Mouse (Mus musculus) small intestine, adult 2 months (tissue): ENCODE measurements around the gene Rpa1. TPM values are rescaled to one million over a fixed set of nuclear protein-coding genes. Genes with fewer than 3 reads are reported as not detected.

Experiments used
- H3K27ac ChIP-seq: fragments of 200-500 bp; 2 replicates; pipeline ENCODE4 v1.5.1; 2012; ENCODE audit warnings: low read depth, low read length, control low read depth, inconsistent platforms; ENCODE audit not compliant: insufficient read depth
- H3K27me3 ChIP-seq: fragments of 200-500 bp; 2 replicates; pipeline ENCODE4 v1.6.1; 2012; ENCODE audit warnings: mild to moderate bottlenecking, moderate library complexity, low read length, inconsistent platforms; ENCODE audit not compliant: control insufficient read depth, insufficient read depth
- H3K36me3 ChIP-seq: fragments of 200-500 bp; 2 replicates; pipeline ENCODE4 v1.6.1; 2012; ENCODE audit warnings: mild to moderate bottlenecking, low read length, control low read depth, inconsistent platforms; ENCODE audit not compliant: control insufficient read depth, insufficient read depth
- H3K4me1 ChIP-seq: fragments of 200-500 bp; 2 replicates; pipeline ENCODE4 v1.6.1; 2012; ENCODE audit warnings: low read length, inconsistent platforms, mixed read lengths; ENCODE audit not compliant: control insufficient read depth, insufficient read depth, insufficient read length
- H3K4me3 ChIP-seq: fragments of 200-500 bp; 2 replicates; pipeline ENCODE4 v1.5.1; 2012; ENCODE audit warnings: low read depth, mild to moderate bottlenecking, control low read depth, inconsistent platforms, low read length, moderate library complexity
- CTCF ChIP-seq: fragments of 200-500 bp; IDR thresholded peaks from 2 replicates; pipeline ENCODE4 v1.5.1; 2012; ENCODE audit warnings: low read depth, mild to moderate bottlenecking, control low read depth, inconsistent platforms, low read length, moderate library complexity, mixed read lengths; ENCODE audit not compliant: insufficient replicate concordance, insufficient read length; ENCODE audit errors: extremely low read depth
- POLR2A ChIP-seq: fragments of 200-500 bp; IDR thresholded peaks from 2 replicates; pipeline ENCODE4 v1.6.1; 2012; ENCODE audit warnings: low read depth, mild to moderate bottlenecking, control low read depth, inconsistent platforms, low read length, moderate library complexity
- WGBS: fragments of 180-500 bp; shearing (Covaris S2); methylation state at CpG from one replicate; pipeline ENCODE4 v1.1.7; 2018; 5-methylcytosine and 5-hydroxymethylcytosine counted together
- polyA plus RNA-seq: library from polyadenylated mRNA; depleted of rRNA; stranded (reverse); fragments of >200 nt; gene quantifications from 2 replicates; pipeline ENCODE4 v1.2.3, GENCODE M21; 2012

Gene Rpa1
- polyA plus RNA-seq, 1 experiment: 8.7 TPM

- H3K27ac ChIP-seq: peak overlapping the region; percentile 54
- WGBS: 38% methylated on average over 10 of the region's 10 CpGs
- TF ChIP-seq CTCF (no peak), POLR2A (no peak)
- 0 out of 2 replicates have a peak, but pooled peaks cover 2% of the 10 kb centered on the region for H3K36me3 ChIP-seq
- H3K4me3 ChIP-seq: peak overlapping the region; percentile 88
- 0 out of 2 replicates have a peak, but pooled peaks cover 2% of the 10 kb centered on the region for H3K4me1 ChIP-seq
- H3K27me3 ChIP-seq: no peaks in the 10 kb centered on the region
Measured at GRCm38 (mm10) chr11:75348890-75349261, 752 bp upstream of the Rpa1 start.

GRCm38 (mm10) chr11:75347596-75347995 lies 528 bp downstream of the Rpa1 start:
- no peak for TF ChIP-seq CTCF
- TF ChIP-seq POLR2A: no peak
- under 1% methylated on average over 10 of the region's 10 CpGs for WGBS
- H3K27ac ChIP-seq: no peak overlapping the region; the same call in 1 of the 2 replicates
- H3K36me3 ChIP-seq: no peaks in the 10 kb centered on the region
- H3K4me3 ChIP-seq: peak overlapping the region; percentile 88
- 0 out of 2 replicates have a peak, but pooled peaks cover 2% of the 10 kb centered on the region for H3K4me1 ChIP-seq
- H3K27me3 ChIP-seq: no peaks in the 10 kb centered on the region

- no peak overlapping the region; the same call in 1 of the 2 replicates for H3K27ac ChIP-seq
- TF ChIP-seq CTCF (no peak), POLR2A (no peak)
- peak overlapping the region; percentile 44; the same call in 1 of the 2 replicates for H3K4me3 ChIP-seq
- H3K4me1 ChIP-seq: 0 out of 2 replicates have a peak, but pooled peaks cover 2% of the 10 kb centered on the region
- H3K36me3 ChIP-seq: no peaks in the 10 kb centered on the region
- H3K27me3 ChIP-seq: no peaks in the 10 kb centered on the region
- WGBS: 18% methylated on average over 10 of the region's 10 CpGs
Measured at GRCm38 (mm10) chr11:75347188-75347585, 937 bp downstream of the Rpa1 start.

GRCm38 (mm10) chr11:75346556-75347187 lies 1.5 kb downstream of the Rpa1 start:
- Histone ChIP-seq H3K27ac (no peak overlapping the region), H3K27me3 (no peaks in the 10 kb centered on the region), H3K4me1 (0 out of 2 replicates have a peak, but pooled peaks cover 2% of the 10 kb centered on the region), H3K36me3 (no peaks in the 10 kb centered on the region), H3K4me3 (no peak overlapping the region)
- no peak for TF ChIP-seq CTCF
- TF ChIP-seq POLR2A: no peak
- 51% methylated on average over 4 of the region's 4 CpGs for WGBS

- H3K27ac ChIP-seq: peak overlapping the region; percentile 43; the same call in 1 of the 2 replicates
- TF ChIP-seq POLR2A (no peak), CTCF (no peak)
- no peaks in the 10 kb centered on the region for H3K27me3 ChIP-seq
- 0 out of 2 replicates have a peak, but pooled peaks cover 2% of the 10 kb centered on the region for H3K4me1 ChIP-seq
- WGBS: 71% methylated on average over 5 of the region's 5 CpGs
- peaks cover 14% of the 10 kb centered on the region for H3K36me3 ChIP-seq
- no peak overlapping the region for H3K4me3 ChIP-seq
Measured at GRCm38 (mm10) chr11:75344716-75345115, 3.4 kb downstream of the Rpa1 start.

- WGBS: 67% methylated on average over 2 of the region's 2 CpGs
- peaks cover 18% of the 10 kb centered on the region for H3K36me3 ChIP-seq
- no peaks in the 10 kb centered on the region for H3K27me3 ChIP-seq
- no peak overlapping the region for H3K4me3 ChIP-seq
- TF ChIP-seq CTCF (no peak), POLR2A (no peak)
- H3K27ac ChIP-seq: no peak overlapping the region
- H3K4me1 ChIP-seq: 0 out of 2 replicates have a peak, but pooled peaks cover 2% of the 10 kb centered on the region
Measured at GRCm38 (mm10) chr11:75344163-75344562, 4.0 kb downstream of the Rpa1 start.

DNA sequence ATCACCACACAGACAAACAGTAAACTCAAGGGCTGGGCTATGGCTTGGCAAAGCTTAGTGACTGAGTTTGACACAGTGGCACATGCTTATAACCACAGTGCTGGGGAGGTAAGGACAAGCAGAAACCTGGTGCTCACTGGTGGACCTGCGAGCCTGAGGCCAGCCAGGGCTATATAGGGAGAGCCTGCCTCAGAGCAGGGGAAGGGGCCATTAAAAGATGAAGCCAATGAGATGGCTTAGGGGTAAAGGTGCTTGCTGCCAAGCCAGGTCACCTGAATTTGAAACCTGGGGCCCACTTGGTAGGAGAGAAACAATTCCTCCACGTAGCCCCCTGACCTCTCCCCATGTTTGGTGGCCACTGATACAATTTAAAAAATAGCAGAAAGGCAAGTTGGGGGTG lies 5.0 kb downstream of the Rpa1 start:
- 88% methylated on average over 2 of the region's 2 CpGs for WGBS
- Histone ChIP-seq H3K27ac (no peak overlapping the region), H3K4me3 (no peak overlapping the region), H3K4me1 (0 out of 2 replicates have a peak, but pooled peaks cover 2% of the 10 kb centered on the region), H3K36me3 (peaks cover 20% of the 10 kb centered on the region), H3K27me3 (no peaks in the 10 kb centered on the region)
- no peak for TF ChIP-seq CTCF
- TF ChIP-seq POLR2A: no peak
